Mouse (Mus musculus): ENCODE data around the gene Lsm12.

Gene Lsm12

GRCm38 (mm10) chr11:102116241-102116640 is 68.9 kb downstream of the Lsm12 start:
- no peak for DNase-seq (ENCODE audit: low spot score in 2 of 2)

Data from urinary bladder, postnatal 4 days (tissue).